Mouse (Mus musculus): ENCODE results near the gene Xrcc6.

Gene Xrcc6

GRCm38 (mm10) chr15:82071816-82072469, 84.3 kb downstream of the Xrcc6 start:
- POLR2A ChIA-PET: interaction anchor here in 3 of 4 experiments (0.7 to 1.2 kb wide), 7 partner anchors 19 to 1369 kb away, joined by 3 to 7 read pairs (median 4); no protein-coding TSS in a partner anchor
- CTCF ChIA-PET: interaction anchor here in 2 of 4 experiments (0.7 to 1.3 kb wide), 2 partner anchors 9 to 851 kb away, joined by 4 to 6 read pairs; no protein-coding TSS in a partner anchor

GRCm38 (mm10) chr15:82073490-82073889, 85.9 kb downstream of the Xrcc6 start:
- ChIA-PET POLR2A (no interaction called here), CTCF (interaction anchor here in 1 of 4 experiments (0.6 kb wide), 2 partner anchors 142 to 929 kb away, joined by 5 to 8 read pairs; no protein-coding TSS in a partner anchor)

DNA sequence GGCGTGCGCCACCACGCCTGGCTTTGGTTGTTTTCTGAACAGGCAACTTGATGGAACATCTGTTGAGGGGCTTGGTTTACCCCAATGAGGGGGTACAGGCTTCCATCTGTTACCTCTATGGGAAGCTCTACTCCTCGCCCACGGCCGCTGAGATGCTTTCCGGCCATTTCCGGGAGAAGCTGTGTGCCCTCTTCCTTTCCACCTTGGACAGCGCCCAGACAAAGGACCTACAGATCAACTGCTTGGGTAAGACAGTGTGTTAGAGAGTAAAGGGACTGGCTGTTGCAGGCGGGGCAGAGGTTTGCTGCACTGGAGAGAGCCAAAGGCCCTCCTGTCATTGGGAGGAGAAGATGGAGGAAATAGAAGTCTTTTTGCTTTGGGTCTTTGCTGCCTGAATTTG, 92.2 kb downstream of the Xrcc6 start:
- ChIA-PET POLR2A (interaction anchor here in 3 of 4 experiments (0.7 to 1.3 kb wide), 3 partner anchors 120 to 915 kb away, joined by 3 to 8 read pairs (median 4); no protein-coding TSS in a partner anchor), CTCF (interaction anchor here in 3 of 4 experiments (0.6 to 1.9 kb wide), 6 partner anchors 15 to 157 kb away, joined by 3 to 6 read pairs (median 3); partner anchors contain the start of gene Csdc2 (in 1 of the 3))

- POLR2A ChIA-PET: interaction anchor here in 2 of 4 experiments (1.2 to 1.3 kb wide), 2 partner anchors 39 to 165 kb away, joined by 3 to 4 read pairs; no protein-coding TSS in a partner anchor
- CTCF ChIA-PET: interaction anchor here in 3 of 4 experiments (0.6 to 1.9 kb wide), 9 partner anchors 10 to 190 kb away, joined by 3 to 7 read pairs (median 3); no protein-coding TSS in a partner anchor
These were observed 93.5 kb downstream of the Xrcc6 start for GRCm38 (mm10) chr15:82081161-82081560.

GRCm38 (mm10) chr15:82085606-82086005, 98.0 kb downstream of the Xrcc6 start:
- POLR2A ChIA-PET: interaction anchor here in 2 of 4 experiments (0.7 to 1.5 kb wide), 2 partner anchors 21 to 122 kb away, joined by 3 to 8 read pairs; no protein-coding TSS in a partner anchor
- CTCF ChIA-PET: interaction anchor here in 3 of 4 experiments (0.6 to 1.9 kb wide), 6 partner anchors 16 to 190 kb away, joined by 3 to 7 read pairs (median 4); no protein-coding TSS in a partner anchor

DNA sequence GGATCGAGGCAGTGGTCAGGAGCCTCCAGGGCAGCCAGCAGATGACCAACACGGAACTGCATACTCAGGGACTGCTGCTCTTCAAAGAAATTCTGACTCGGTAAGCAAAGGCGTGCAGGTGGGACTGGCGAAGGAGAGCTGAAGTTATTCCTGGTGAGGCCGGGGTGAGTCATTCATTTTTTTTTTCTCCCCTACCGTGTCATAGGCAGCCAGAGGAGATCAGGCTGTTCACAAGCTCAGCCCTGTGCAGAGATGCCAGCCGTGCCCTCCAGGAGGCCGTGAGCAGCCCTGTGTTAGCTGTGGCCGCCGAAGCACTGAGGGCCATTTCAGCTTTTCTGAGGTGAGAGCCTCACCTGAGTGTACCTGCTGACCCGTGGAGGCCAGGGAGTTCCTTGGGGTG, 98.5 kb downstream of the Xrcc6 start:
- CTCF ChIA-PET: interaction anchor here in 3 of 4 experiments (0.6 to 1.9 kb wide), 7 partner anchors 21 to 275 kb away, joined by 3 to 7 read pairs (median 4); no protein-coding TSS in a partner anchor

GRCm38 (mm10) chr15:82087266-82087665, 99.6 kb downstream of the Xrcc6 start:
- ChIA-PET CTCF (interaction anchor here in 2 of 4 experiments (1.2 to 1.8 kb wide), 2 partner anchors 10 to 22 kb away, joined by 3 to 7 read pairs; no protein-coding TSS in a partner anchor), POLR2A (no interaction called here)

More for the DNA sequence above, 98.5 kb downstream of the Xrcc6 start:
- POLR2A ChIA-PET: interaction anchor here in 1 of 4 experiments (0.6 to 1.5 kb wide), 2 partner anchors 103 to 122 kb away, joined by 3 read pairs; no protein-coding TSS in a partner anchor

All from embryonic stem cell, embryonic (primary cell).